Mouse (Mus musculus) testis, adult 2 months (tissue): Measurements from ENCODE around the gene Map2k5. TPM values are rescaled to one million over a fixed set of nuclear protein-coding genes. Genes with fewer than 3 reads are reported as not detected.

ENCODE experiments used
- H3K27ac ChIP-seq: fragments of 200-500 bp; 2 replicates; pipeline ENCODE4 v1.5.1; 2012; ENCODE audit warnings: low read depth, low read length; ENCODE audit not compliant: control insufficient read depth, insufficient read depth
- H3K27me3 ChIP-seq: fragments of 200-500 bp; 2 replicates; pipeline ENCODE4 v1.6.1; 2012; ENCODE audit warnings: mild to moderate bottlenecking, low read length, moderate library complexity; ENCODE audit not compliant: control insufficient read depth, insufficient read depth
- H3K36me3 ChIP-seq: fragments of 200-500 bp; 2 replicates; pipeline ENCODE4 v1.6.1; 2012; ENCODE audit warnings: mild to moderate bottlenecking, low read length; ENCODE audit not compliant: control insufficient read depth, insufficient read depth
- H3K4me1 ChIP-seq: fragments of 200-500 bp; 2 replicates; pipeline ENCODE4 v1.6.1; 2012; ENCODE audit warnings: low read length; ENCODE audit not compliant: control insufficient read depth, insufficient read depth
- H3K4me3 ChIP-seq: fragments of 200-500 bp; 2 replicates; pipeline ENCODE4 v1.5.1; 2012; ENCODE audit warnings: low read depth, mild to moderate bottlenecking, low read length, moderate library complexity, mixed read lengths; ENCODE audit not compliant: control insufficient read depth
- CTCF ChIP-seq: fragments of 200-500 bp; IDR thresholded peaks from 2 replicates; pipeline ENCODE4 v1.5.1; 2012; ENCODE audit warnings: low read depth, mild to moderate bottlenecking, inconsistent platforms, low read length, moderate library complexity; ENCODE audit not compliant: control insufficient read depth, insufficient read depth, insufficient replicate concordance
- POLR2A ChIP-seq: fragments of 200-500 bp; IDR thresholded peaks from 2 replicates; pipeline ENCODE4 v1.6.1; 2012; ENCODE audit warnings: low read depth, mild to moderate bottlenecking, inconsistent platforms, low read length, moderate library complexity; ENCODE audit not compliant: control insufficient read depth
- polyA plus RNA-seq: library from polyadenylated mRNA; depleted of rRNA; stranded (reverse); fragments of >200 nt; gene quantifications from 2 replicates; pipeline ENCODE4 v1.2.3, GENCODE M21; 2012

The Map2k5 gene
- polyA plus RNA-seq, 1 experiment: 53.3 TPM

GRCm38 (mm10) chr9:63391307-63391706 lies 13.6 kb upstream of the Map2k5 start:
- H3K27ac ChIP-seq: no peak overlapping the region
- no peaks in the 10 kb centered on the region for H3K4me1 ChIP-seq
- TF ChIP-seq CTCF (no peak), POLR2A (no peak)
- H3K36me3 ChIP-seq: no peaks in the 10 kb centered on the region
- H3K27me3 ChIP-seq: no peaks in the 10 kb centered on the region
- H3K4me3 ChIP-seq: no peak overlapping the region

- H3K27me3 ChIP-seq: no peaks in the 10 kb centered on the region
- no peak overlapping the region for H3K27ac ChIP-seq
- no peaks in the 10 kb centered on the region for H3K36me3 ChIP-seq
- H3K4me3 ChIP-seq: no peak overlapping the region
- no peaks in the 10 kb centered on the region for H3K4me1 ChIP-seq
- no peak for TF ChIP-seq CTCF
- no peak for TF ChIP-seq POLR2A
Measured at GRCm38 (mm10) chr9:63382761-63383160, 5.1 kb upstream of the Map2k5 start.

GRCm38 (mm10) chr9:63380326-63380725 lies 2.6 kb upstream of the Map2k5 start:
- TF ChIP-seq CTCF: no peak
- TF ChIP-seq POLR2A: no peak

GRCm38 (mm10) chr9:63378174-63378573 lies 472 bp upstream of the Map2k5 start:
- no peak for TF ChIP-seq POLR2A
- Histone ChIP-seq H3K4me1 (peaks cover 2% of the 10 kb centered on the region), H3K4me3 (peak overlapping the region; percentile 90), H3K27ac (peak overlapping the region; percentile 39; the same call in 1 of the 2 replicates), H3K27me3 (no peaks in the 10 kb centered on the region), H3K36me3 (no peaks in the 10 kb centered on the region)

More at GRCm38 (mm10) chr9:63380326-63380725, 2.6 kb upstream of the Map2k5 start:
- Histone ChIP-seq H3K27ac (no peak overlapping the region), H3K27me3 (no peaks in the 10 kb centered on the region), H3K36me3 (no peaks in the 10 kb centered on the region), H3K4me3 (no peak overlapping the region), H3K4me1 (peaks cover 2% of the 10 kb centered on the region)

- peaks cover 2% of the 10 kb centered on the region; the same call in 1 of the 2 replicates for H3K36me3 ChIP-seq
- H3K27ac ChIP-seq: no peak overlapping the region
- no peak overlapping the region for H3K4me3 ChIP-seq
- TF ChIP-seq CTCF: no peak
- H3K4me1 ChIP-seq: peaks cover 2% of the 10 kb centered on the region
- H3K27me3 ChIP-seq: no peaks in the 10 kb centered on the region
Measured at GRCm38 (mm10) chr9:63373315-63373714, 4.4 kb downstream of the Map2k5 start.

- no peaks in the 10 kb centered on the region for H3K27me3 ChIP-seq
- no peak overlapping the region for H3K27ac ChIP-seq
- no peak overlapping the region for H3K4me3 ChIP-seq
- H3K36me3 ChIP-seq: peaks cover 2% of the 10 kb centered on the region; the same call in 1 of the 2 replicates
- H3K4me1 ChIP-seq: peaks cover 2% of the 10 kb centered on the region
- TF ChIP-seq CTCF (no peak), POLR2A (no peak)
Measured at GRCm38 (mm10) chr9:63372541-63372940, 5.2 kb downstream of the Map2k5 start.

GRCm38 (mm10) chr9:63360410-63360809 lies 17.3 kb downstream of the Map2k5 start:
- Histone ChIP-seq H3K27ac (no peak overlapping the region), H3K27me3 (no peaks in the 10 kb centered on the region), H3K36me3 (no peaks in the 10 kb centered on the region; the same call in 1 of the 2 replicates), H3K4me3 (no peak overlapping the region), H3K4me1 (no peaks in the 10 kb centered on the region)
- no peak for TF ChIP-seq POLR2A
- TF ChIP-seq CTCF: no peak

GRCm38 (mm10) chr9:63359016-63359415 lies 18.7 kb downstream of the Map2k5 start:
- no peaks in the 10 kb centered on the region; the same call in 1 of the 2 replicates for H3K36me3 ChIP-seq
- no peaks in the 10 kb centered on the region for H3K4me1 ChIP-seq
- H3K4me3 ChIP-seq: no peak overlapping the region
- no peaks in the 10 kb centered on the region for H3K27me3 ChIP-seq
- no peak overlapping the region for H3K27ac ChIP-seq
- no peak for TF ChIP-seq POLR2A
- TF ChIP-seq CTCF: no peak
